Mouse (Mus musculus) lung, postnatal 14 days (tissue): Measurements from ENCODE around the gene Greb1.

Source experiments
- DNase-seq: peaks from one replicate; pipeline ENCODE4 v3.0.0; 2021

Greb1 gene

GRCm38 (mm10) chr12:16669176-16669575 lies 131.5 kb downstream of the Greb1 start:
- no peak for DNase-seq

DNA sequence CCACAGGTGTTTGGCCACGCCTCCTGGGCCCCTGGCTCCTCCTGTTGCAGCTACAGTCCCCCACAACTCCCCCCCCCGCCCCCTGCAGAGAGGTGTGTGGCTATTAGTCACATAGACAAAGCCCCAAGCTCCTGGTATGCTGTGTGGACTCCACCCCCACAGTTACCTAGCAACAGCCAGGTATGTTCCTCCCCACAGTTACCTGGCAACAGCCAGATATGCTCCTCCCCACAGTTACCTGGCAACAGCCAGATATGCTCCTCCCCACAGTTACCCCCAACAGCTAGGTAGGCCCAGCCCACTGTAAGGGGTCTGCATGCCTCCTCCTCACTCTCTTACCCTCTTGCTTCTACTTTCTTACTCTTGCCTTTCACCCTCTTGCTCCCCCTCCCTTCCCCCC lies 135.7 kb downstream of the Greb1 start:
- no peak for DNase-seq

DNA sequence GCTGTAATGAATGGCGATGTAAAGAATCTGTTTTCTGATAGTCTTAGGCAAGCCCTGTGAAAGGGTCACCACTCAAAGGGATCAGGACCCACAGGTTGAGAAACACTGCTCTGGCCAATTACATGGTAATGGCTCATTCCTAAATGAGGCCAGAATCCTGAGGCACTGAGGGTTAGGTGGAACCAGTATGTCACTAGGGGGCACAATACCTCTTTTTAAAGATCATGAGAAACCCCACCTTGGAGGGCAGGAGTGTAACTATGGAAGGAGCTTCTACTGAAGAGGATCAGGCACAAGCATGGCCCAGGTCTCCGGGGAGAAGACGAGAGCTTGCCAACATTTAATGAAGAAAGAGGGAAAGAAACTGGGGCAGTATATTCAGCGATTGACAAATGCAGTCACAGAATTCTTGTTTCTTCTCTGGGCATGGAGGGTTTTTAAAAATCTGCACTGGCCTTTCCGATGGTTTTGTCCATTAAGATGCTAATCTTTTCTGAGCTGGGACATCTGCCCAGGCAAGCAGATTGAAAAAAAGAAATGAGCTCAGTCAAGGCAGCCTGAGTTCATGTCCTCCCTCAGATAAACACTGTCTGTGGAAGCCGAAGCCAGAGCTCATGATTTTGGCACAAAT lies 137.6 kb downstream of the Greb1 start:
- DNase-seq, result no peak

DNA sequence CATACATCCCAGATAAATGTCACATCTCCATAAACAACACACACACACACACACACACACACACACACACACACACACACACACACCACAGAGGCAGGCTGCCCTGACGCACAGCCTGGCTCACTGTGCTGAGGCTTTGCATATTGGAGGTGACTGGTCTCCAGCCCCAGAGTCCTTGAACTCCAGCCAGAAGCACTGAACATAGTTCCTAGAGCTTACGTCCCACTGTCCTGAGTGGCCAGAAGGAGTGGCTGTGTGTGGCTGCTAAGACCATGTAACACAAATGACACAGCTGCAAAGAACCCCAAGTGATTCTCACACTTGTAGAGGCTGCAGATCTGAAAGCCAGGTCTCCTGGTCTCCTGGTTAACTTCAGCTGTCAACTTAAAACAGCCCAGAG lies 138.8 kb downstream of the Greb1 start:
- DNase-seq, result no peak

GRCm38 (mm10) chr12:16661459-16661858 lies 139.2 kb downstream of the Greb1 start:
- no peak for DNase-seq

- no peak for DNase-seq
These were observed 143.5 kb downstream of the Greb1 start for GRCm38 (mm10) chr12:16656906-16657875.

- no peak for DNase-seq
These were observed 145.1 kb downstream of the Greb1 start for GRCm38 (mm10) chr12:16655604-16656003.

- DNase-seq, result peak; percentile 80
These were observed 147.2 kb downstream of the Greb1 start, which contains the start of gene Ntsr2 for GRCm38 (mm10) chr12:16653332-16654093. Gene Ntsr2, plus strand, starts transcription at chr12:16653382.

GRCm38 (mm10) chr12:16649819-16650218 lies 150.9 kb downstream of the Greb1 start:
- DNase-seq, result no peak

GRCm38 (mm10) chr12:16648273-16648672 lies 152.4 kb downstream of the Greb1 start:
- DNase-seq, result no peak

- DNase-seq, result no peak
These were observed 153.8 kb downstream of the Greb1 start for GRCm38 (mm10) chr12:16646780-16647409.

DNA sequence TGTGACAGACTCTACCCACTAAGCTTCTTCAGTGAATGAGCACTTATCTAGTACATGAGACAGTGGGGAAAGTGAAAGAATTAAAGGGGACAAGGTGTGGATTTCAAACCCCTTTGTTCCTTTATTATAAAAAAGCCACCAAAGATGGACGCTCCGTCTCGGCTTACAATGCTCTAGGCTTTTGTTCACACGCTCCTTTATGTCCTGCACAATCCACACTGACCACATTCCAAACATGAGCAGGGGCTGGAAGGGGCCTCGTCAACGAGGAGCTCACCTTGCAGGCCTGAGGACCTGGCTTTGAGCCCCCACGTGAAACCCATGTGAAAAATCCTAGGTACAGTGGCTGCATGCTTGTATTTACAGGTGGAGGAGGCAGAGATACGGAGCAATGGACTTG lies 156.0 kb downstream of the Greb1 start:
- DNase-seq, result no peak

DNA sequence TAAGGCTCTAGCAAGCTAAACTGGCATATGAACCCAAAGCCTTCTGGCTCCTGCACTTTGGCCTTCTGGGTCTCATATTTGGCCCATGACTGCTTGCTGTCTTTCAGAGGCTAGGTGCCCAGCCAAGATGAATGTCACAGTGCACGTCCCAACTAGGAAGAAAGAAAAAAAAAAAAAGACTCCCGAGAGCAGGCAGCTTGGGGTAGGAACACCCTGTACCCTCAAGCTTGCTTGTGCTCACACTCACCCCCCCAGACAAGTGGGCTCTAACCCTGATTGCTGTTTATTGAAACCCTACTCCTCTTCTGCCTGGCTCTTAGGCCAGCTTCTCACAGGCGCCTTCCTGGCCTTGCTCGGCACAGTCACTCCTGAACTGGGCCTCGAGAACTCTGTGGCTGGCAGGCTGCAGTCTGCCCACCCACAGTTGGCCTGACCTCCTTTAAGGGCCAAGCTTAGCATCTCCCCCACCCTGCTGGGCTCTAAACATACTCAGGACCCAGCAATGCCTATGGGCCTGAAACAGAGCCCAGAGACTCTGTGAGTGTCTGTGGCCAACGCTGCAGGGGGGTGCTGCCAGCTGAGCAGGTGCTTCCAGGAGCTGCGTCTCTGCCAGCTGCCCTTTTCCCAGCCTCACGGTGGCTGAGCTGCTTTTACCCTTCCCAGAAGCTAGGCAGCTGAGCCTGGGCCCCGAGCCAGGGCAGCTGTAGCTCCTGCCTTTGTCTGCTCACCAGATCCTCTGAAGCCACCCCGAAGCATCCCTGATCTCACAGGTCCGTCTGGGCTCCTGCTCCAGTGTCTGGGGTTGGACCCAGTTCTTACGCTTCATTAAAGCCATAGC lies 157.0 kb downstream of the Greb1 start:
- DNase-seq, result no peak

- DNase-seq, result no peak
These were observed 158.7 kb downstream of the Greb1 start for GRCm38 (mm10) chr12:16642000-16642399.

GRCm38 (mm10) chr12:16640075-16640474 lies 160.6 kb downstream of the Greb1 start:
- DNase-seq, result no peak

- DNase-seq, result no peak
These were observed 161.5 kb downstream of the Greb1 start for GRCm38 (mm10) chr12:16639078-16639771.

DNA sequence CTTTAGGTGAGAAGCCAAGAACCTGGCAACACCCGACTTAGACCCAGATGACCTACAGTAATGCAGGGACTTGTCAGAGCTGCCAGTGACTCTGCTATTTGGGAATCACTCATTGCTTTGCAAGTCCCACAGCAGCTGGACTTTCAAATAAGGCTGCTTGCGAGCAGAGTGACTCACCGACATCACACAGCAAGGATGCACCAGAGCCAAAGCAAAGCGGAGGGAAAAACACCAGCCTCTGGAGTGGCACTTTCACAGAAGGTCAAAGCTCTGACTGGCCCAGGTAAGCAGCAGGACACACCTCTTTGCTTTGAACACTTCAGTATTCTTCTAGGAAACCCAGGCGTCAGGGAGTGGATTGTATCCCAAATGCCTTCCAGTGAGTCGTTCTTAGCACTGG lies 164.9 kb downstream of the Greb1 start:
- DNase-seq, result no peak

DNA sequence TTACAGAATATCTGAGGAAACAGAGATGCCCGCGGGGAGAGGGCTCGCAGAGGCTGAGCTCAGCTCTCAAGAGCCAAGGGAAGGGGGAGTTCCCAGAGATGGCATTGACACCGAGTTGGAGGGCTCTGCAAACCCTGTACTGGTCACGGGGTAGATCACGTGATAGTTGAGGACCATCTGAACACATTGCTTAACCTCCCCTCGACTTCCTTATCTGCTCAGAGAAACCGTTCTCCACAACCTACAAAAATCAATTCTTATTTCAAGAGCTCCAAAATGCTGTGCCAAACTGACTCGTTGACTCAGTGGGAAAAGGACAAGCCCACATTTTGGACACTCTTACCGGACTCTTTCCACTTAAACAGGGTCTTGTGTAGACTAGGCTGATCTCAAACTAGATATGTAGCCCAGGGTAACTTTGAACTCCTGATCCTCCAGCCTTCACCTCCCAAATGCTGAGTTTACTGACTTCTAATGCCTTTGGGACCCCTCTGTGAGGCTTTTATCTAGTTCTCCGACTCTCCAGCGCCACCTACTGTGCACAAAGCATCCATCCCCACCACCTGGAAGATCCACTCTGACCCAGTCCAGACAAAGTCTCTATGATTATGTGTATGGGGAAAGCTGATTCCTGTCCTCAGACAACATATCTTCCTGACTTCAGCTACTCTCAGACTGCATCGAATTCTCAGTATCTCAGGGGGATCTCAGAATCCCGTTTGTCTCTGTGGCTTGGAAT lies 166.4 kb downstream of the Greb1 start:
- peak; percentile 83 for DNase-seq

DNA sequence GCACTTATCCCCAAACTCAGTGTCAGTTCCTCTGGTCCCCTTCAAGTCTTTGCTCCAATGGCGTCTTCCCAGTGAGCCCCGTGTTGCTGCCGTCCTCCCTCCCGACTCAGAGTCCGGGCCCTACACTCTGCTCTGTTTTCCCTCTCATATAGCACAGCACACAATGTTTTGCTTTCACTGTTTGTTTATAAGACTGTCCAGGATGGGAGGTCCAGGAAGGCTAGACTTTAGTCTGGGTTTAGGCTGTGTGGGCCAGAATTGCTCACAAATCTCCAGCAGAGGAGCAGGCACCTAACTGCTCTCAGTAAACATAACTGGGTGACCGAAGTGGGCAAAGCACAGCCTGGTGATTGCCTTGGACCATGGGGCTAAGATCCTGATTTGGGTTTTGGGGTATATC lies 167.5 kb downstream of the Greb1 start:
- DNase-seq, result no peak

- DNase-seq, result no peak
These were observed 169.3 kb downstream of the Greb1 start for GRCm38 (mm10) chr12:16631423-16631822.

GRCm38 (mm10) chr12:16630866-16631185 lies 169.9 kb downstream of the Greb1 start:
- DNase-seq, result no peak
